Mouse (Mus musculus): ENCODE measurements at regions not wholly inside any gene's neighbourhood (a gene's known extent, or its start where the extent isn't known, plus 50 kb on each side); places are given as distances from the start of the nearest gene placed in this dataset.

- H3K4me3 ChIP-seq (ENCODE audit: control insufficient read depth, low read depth, low read length) = no peak overlapping the region
- H3K4me1 ChIP-seq (ENCODE audit: control insufficient read depth, insufficient read depth, low read length) = peaks cover 11% of the 10 kb centered on the region
- H3K36me3 ChIP-seq (ENCODE audit: control insufficient read depth, insufficient read depth, low read length) = no peaks in the 10 kb centered on the region
- peaks cover 3% of the 10 kb centered on the region; the same call in 1 of the 2 replicates for H3K27me3 ChIP-seq (ENCODE audit: control insufficient read depth, insufficient read depth, low read length)
- no peak overlapping the region for H3K27ac ChIP-seq (ENCODE audit: control insufficient read depth, insufficient read depth, low read depth, low read length)
- no peak for TF ChIP-seq POLR2A (IDR thresholded peaks at IDR 0.05; ENCODE audit: control insufficient read depth, low read depth, low read length)
- no peak for TF ChIP-seq CTCF (IDR thresholded peaks at IDR 0.05; ENCODE audit: control insufficient read depth, insufficient read depth, insufficient replicate concordance, low read depth, low read length)
These were observed 58.5 kb upstream of the Zfp217 start for GRCm38 (mm10) chr2:170206442-170206754.

- H3K4me1 ChIP-seq (ENCODE audit: control insufficient read depth, insufficient read depth, low read length) = peaks cover 11% of the 10 kb centered on the region
- H3K27ac ChIP-seq (ENCODE audit: control insufficient read depth, insufficient read depth, low read depth, low read length) = no peak overlapping the region
These were observed 57.9 kb upstream of the Zfp217 start for GRCm38 (mm10) chr2:170205591-170206441.

DNA sequence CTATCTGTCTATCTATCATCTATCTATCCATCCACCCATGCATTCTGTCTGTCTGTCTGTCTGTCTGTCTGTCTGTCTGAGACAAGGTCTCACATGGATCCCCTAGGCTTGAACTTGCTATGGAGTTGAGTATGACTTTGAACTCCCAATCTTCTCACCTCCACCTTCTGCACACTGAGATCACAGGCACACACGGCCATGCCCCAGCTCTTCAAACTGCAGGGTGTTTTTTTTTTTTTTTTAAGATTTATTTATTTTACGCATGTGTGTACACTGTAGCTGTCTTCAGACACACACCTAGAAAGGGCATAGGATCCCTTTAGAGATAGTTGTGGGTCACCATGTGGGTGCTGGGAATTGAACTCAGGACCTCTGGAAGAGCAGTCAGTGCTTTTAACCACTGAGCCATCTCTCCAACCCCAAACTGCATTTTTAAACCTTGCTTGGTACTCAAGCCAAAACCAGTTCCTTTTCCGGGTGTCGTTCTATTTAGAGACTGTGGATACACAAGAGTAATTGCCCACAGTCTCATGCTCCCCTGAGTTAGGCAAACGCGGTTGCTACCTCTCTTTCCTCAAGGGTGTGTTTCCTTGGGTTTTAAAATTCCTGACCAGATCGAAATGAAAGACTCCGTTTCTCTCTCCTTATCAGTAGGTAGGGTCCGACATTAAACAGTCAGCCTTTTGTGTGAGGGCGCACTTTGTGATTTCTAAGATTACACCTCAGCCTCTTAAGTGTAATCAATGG lies 57.0 kb upstream of the Zfp217 start:
- Histone ChIP-seq H3K36me3 (ENCODE audit: control insufficient read depth, insufficient read depth, low read length) (no peaks in the 10 kb centered on the region), H3K27ac (ENCODE audit: control insufficient read depth, insufficient read depth, low read depth, low read length) (no peak overlapping the region), H3K4me3 (ENCODE audit: control insufficient read depth, low read depth, low read length) (no peak overlapping the region), H3K27me3 (ENCODE audit: control insufficient read depth, insufficient read depth, low read length) (peaks cover 3% of the 10 kb centered on the region; the same call in 1 of the 2 replicates), H3K4me1 (ENCODE audit: control insufficient read depth, insufficient read depth, low read length) (peaks cover 11% of the 10 kb centered on the region)
- no peak for TF ChIP-seq CTCF (IDR thresholded peaks at IDR 0.05; ENCODE audit: control insufficient read depth, insufficient read depth, insufficient replicate concordance, low read depth, low read length)
- TF ChIP-seq POLR2A (IDR thresholded peaks at IDR 0.05; ENCODE audit: control insufficient read depth, low read depth, low read length) = no peak

More at GRCm38 (mm10) chr2:170205591-170206441, 57.9 kb upstream of the Zfp217 start:
- H3K4me3 ChIP-seq (ENCODE audit: control insufficient read depth, low read depth, low read length) = no peak overlapping the region
- no peaks in the 10 kb centered on the region for H3K36me3 ChIP-seq (ENCODE audit: control insufficient read depth, insufficient read depth, low read length)
- peaks cover 3% of the 10 kb centered on the region; the same call in 1 of the 2 replicates for H3K27me3 ChIP-seq (ENCODE audit: control insufficient read depth, insufficient read depth, low read length)
- TF ChIP-seq POLR2A (IDR thresholded peaks at IDR 0.05; ENCODE audit: control insufficient read depth, low read depth, low read length) (no peak), CTCF (IDR thresholded peaks at IDR 0.05; ENCODE audit: control insufficient read depth, insufficient read depth, insufficient replicate concordance, low read depth, low read length) (no peak)

GRCm38 (mm10) chr2:170203496-170203895 lies 55.6 kb upstream of the Zfp217 start:
- H3K27me3 ChIP-seq (ENCODE audit: control insufficient read depth, insufficient read depth, low read length) = peaks cover 3% of the 10 kb centered on the region; the same call in 1 of the 2 replicates
- H3K4me1 ChIP-seq (ENCODE audit: control insufficient read depth, insufficient read depth, low read length) = peaks cover 11% of the 10 kb centered on the region
- TF ChIP-seq POLR2A (IDR thresholded peaks at IDR 0.05; ENCODE audit: control insufficient read depth, low read depth, low read length) (no peak), CTCF (IDR thresholded peaks at IDR 0.05; ENCODE audit: control insufficient read depth, insufficient read depth, insufficient replicate concordance, low read depth, low read length) (no peak)
- H3K27ac ChIP-seq (ENCODE audit: control insufficient read depth, insufficient read depth, low read depth, low read length) = no peak overlapping the region
- no peak overlapping the region for H3K4me3 ChIP-seq (ENCODE audit: control insufficient read depth, low read depth, low read length)
- no peaks in the 10 kb centered on the region for H3K36me3 ChIP-seq (ENCODE audit: control insufficient read depth, insufficient read depth, low read length)

- TF ChIP-seq CTCF (IDR thresholded peaks at IDR 0.05; ENCODE audit: control insufficient read depth, insufficient read depth, insufficient replicate concordance, low read depth, low read length) (no peak), POLR2A (IDR thresholded peaks at IDR 0.05; ENCODE audit: control insufficient read depth, low read depth, low read length) (no peak)
- Histone ChIP-seq H3K4me3 (ENCODE audit: control insufficient read depth, low read depth, low read length) (no peak overlapping the region), H3K27me3 (ENCODE audit: control insufficient read depth, insufficient read depth, low read length) (peaks cover 2% of the 10 kb centered on the region; the same call in 1 of the 2 replicates), H3K4me1 (ENCODE audit: control insufficient read depth, insufficient read depth, low read length) (peaks cover 5% of the 10 kb centered on the region), H3K36me3 (ENCODE audit: control insufficient read depth, insufficient read depth, low read length) (no peaks in the 10 kb centered on the region), H3K27ac (ENCODE audit: control insufficient read depth, insufficient read depth, low read depth, low read length) (no peak overlapping the region)
These were observed 54.0 kb upstream of the Zfp217 start for GRCm38 (mm10) chr2:170201816-170202371.

Measured in testis, adult 2 months (tissue).